Mouse (Mus musculus) testis, adult 2 months (tissue): ENCODE results near the gene Mycbp2.

ENCODE experiments used
- CTCF ChIP-seq: fragments of 200-500 bp; IDR thresholded peaks from 2 replicates; pipeline ENCODE4 v1.5.1; 2012; ENCODE audit warnings: low read depth, mild to moderate bottlenecking, inconsistent platforms, low read length, moderate library complexity; ENCODE audit not compliant: control insufficient read depth, insufficient read depth, insufficient replicate concordance
- POLR2A ChIP-seq: fragments of 200-500 bp; IDR thresholded peaks from 2 replicates; pipeline ENCODE4 v1.6.1; 2012; ENCODE audit warnings: low read depth, mild to moderate bottlenecking, inconsistent platforms, low read length, moderate library complexity; ENCODE audit not compliant: control insufficient read depth

DNA sequence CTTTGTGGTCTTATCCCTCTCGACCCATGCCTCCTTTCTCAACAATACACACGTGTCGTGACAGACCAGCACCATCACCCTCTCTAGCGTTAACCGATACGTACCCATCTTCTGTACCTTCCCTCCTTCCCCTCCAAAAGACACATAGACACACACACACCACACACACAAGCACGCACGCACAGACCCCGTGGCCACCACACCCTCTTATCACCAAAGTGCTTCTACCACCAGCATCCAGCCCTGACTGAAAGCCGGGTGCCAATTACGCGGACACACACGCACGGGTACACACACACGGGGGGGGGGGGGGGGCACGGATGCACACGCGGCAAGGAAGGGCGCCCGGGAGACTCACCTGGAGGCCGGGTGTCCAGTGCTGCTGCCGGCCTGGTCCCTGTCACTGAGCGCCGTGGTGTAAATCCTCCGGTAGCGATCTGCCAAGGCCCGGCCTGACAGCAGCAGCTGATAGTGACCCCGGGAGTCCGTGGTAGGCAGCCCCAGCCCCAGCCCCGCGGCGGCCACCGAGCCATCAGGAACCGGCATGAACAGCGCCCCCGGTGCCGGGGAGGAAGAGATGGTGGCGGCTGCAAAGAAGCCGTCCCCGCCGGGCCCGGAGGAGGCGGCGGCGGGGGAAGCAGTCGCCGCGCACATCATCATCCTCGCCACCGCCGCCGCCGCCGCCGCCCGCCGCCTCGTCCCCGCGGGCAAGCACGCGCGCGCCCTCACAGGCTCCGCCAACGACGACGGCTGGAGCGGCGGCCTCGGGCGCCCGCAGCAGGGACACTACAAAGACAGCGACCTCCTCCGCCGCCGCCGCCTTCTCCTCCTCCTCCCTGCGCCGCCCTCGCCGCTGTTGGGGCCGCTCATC, 521 bp downstream of the Mycbp2 start:
- TF ChIP-seq CTCF, result 0 out of 2 replicates have a peak, but pooled peaks have one; percentile 6
- no peak for TF ChIP-seq POLR2A
